Mouse (Mus musculus) testis, adult 2 months (tissue): ENCODE results near the gene Calr4.

Source experiments
- CTCF ChIP-seq: fragments of 200-500 bp; IDR thresholded peaks from 2 replicates; pipeline ENCODE4 v1.5.1; 2012; ENCODE audit warnings: low read depth, mild to moderate bottlenecking, inconsistent platforms, low read length, moderate library complexity; ENCODE audit not compliant: control insufficient read depth, insufficient read depth, insufficient replicate concordance
- POLR2A ChIP-seq: fragments of 200-500 bp; IDR thresholded peaks from 2 replicates; pipeline ENCODE4 v1.6.1; 2012; ENCODE audit warnings: low read depth, mild to moderate bottlenecking, inconsistent platforms, low read length, moderate library complexity; ENCODE audit not compliant: control insufficient read depth

- TF ChIP-seq POLR2A, result no peak
- TF ChIP-seq CTCF, result no peak
These were observed 33.2 kb downstream of the Calr4 start for GRCm38 (mm10) chr4:109267452-109267851.
